Mouse (Mus musculus) layer of hippocampus, adult 9-10 months (tissue): ENCODE results near the gene Cbr4.

Experiments
- DNase-seq: peaks from one replicate; pipeline ENCODE4 v3.0.0; 2022; ENCODE audit warnings: low spot score

The Cbr4 gene

DNA sequence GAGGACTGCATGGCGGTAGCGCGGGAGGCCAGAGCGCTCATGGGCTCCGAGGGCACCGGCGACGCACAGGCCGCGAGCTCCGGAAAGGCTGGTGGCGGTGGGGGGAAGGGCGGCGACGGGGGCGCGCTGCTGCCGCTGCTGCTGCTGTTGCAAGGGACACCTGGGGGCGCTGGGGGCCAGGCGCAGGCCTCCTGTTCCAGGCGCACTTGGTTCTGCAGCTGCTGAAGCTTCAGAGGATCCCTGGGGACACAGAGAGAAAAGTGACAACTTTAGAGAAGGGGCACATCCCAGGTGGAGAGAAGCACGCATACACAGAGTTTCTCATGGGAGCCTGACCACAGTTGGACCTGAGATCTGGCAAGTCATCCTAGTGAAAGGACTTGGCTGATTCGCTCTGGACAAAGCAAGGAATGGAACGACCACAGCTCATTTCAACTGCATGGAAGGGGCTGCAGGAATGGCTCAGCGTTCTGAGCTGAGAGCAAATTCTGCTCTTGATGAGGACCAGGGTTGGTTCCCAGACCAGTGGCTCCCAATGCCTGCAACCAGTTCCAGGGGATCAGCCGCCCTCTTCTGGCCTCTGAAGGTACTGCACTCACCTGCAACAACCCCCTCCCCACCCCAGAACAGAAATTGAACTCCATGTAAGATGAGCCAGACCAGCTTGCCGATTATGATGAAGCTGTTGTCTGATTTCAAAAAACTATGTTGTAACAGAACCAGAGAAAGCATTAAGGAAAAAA lies 62.6 kb downstream of the Cbr4 start:
- no peak for DNase-seq

DNA sequence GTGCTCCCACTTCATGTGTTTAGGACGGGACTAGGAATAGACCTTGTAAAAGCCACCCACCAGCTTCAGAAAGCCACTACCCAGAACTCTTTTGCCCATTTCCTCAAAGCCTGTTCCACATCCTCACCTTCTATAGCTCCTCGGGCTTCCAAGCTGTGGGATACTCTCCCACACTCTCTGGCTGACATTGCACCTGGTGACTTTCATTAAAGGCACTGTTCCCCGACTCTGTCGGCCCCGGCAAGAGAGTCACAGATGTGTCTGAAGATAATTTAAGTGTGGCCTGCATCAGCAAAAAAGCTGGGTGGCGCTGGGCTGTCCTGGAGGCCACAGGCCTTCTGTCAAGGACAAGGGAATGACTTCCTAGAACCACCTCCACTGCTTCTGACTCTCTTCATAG lies 64.7 kb downstream of the Cbr4 start:
- DNase-seq: no peak

DNA sequence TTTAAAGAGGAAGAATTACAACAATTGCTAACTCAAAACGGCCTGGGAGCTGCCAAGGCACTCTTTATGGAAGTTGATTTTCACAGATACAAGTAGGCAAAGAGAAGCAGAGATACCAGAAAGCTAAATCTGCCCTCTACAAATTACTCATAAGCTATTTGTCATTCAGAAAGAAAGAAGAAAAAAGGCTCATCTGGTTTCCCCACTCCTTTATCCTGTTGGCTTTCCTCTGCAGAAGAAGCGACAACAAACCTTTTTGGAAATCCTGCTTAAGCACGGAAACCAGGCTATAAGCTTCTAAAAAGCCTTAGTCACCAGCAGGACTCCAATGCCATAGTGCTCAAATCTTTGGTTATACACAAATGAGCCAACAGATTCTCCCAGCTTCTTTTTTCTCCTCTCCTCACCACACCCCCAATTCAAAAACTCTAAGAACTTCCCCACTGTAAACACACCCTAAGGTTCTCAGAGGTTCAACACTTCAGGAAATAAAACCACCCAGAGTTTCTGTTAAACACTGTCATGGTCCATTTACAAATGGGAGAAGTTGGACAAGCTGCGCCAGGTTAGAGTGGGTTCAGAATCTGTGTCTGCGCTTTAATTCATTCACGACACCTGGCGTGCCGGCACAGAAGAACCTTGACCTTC lies 65.3 kb downstream of the Cbr4 start:
- no peak for DNase-seq

DNA sequence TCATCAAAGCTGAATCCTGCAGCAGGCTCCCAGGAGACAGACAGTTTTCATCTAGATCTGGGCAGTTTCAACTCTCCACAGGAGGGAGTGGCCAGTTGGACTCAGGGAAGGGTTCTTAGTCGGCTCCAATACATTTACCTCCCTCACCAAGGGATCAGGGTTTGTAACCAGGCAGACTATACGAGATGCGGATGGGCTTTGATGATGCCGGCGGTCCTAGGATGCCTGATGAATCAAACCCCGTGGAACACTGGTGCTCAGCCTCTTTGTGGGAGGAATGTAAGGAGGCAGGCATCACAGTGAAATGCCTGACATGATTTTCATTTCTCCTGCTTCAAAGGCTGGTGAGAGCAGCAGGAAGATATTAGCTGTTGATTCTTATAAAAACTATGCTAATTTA lies 67.8 kb downstream of the Cbr4 start:
- no peak for DNase-seq

DNA sequence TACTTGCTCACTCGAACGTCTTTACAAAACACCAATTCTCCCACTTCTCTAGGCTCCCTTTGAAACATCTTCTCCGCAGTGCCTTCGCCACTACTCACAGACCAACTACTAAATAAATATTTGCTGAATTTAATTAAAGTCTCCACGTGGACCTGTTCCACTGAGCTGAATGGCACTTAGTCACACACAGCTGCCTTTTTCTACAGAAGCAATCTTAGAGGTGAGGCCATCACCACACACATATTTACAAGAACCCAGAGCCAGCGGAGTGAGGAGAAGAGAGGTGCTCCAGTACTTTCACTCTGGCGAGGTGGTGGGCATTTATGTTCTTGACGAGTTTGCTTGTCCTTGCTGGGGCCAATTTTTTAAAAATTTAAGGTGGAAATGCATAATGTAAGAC lies 68.7 kb downstream of the Cbr4 start:
- no peak for DNase-seq
